Mouse (Mus musculus) MN1 (cell line): ENCODE measurements at regions not wholly inside any gene's neighbourhood (a gene's known extent, or its start where the extent isn't known, plus 50 kb on each side); places are given as distances from the start of the nearest gene placed in this dataset.
A peak's percentile ranks its signal among the peaks of the same experiment; 100 is the strongest.

Experiments
- DNase-seq: peaks from one replicate; pipeline ENCODE4 v3.0.0-alpha.2; 2016; ENCODE audit warnings: low spot score

GRCm38 (mm10) chr1:127152840-127153239 lies 52.0 kb upstream of the Mgat5 start:
- no peak for DNase-seq

DNA sequence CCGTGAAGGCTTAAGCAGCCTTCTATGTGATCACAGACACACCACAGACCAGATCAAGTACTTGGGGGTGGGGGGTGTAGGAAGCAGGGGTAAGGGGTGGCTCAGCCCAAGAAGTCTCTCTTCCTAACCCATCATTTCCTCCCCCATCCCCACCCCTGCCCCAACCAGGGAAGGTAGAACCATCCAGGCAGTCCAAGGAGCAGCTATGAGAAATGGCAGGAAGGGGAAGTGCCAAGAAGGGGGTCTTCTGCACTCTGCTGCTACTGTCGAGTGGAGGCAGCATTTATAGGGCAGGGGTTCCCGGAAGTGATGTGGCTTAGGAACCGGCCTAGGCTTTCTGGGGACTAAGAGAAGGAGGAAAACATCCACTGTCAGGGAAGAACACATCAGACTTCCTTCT lies 69.3 kb upstream of the Mgat5 start:
- DNase-seq = no peak

GRCm38 (mm10) chr1:127131871-127132270 lies 72.9 kb upstream of the Mgat5 start:
- DNase-seq = no peak

GRCm38 (mm10) chr1:127124862-127125261 lies 80.0 kb upstream of the Mgat5 start:
- no peak for DNase-seq

GRCm38 (mm10) chr1:127118019-127118418 lies 86.8 kb upstream of the Mgat5 start:
- no peak for DNase-seq

GRCm38 (mm10) chr1:127107485-127107884 lies 97.3 kb upstream of the Mgat5 start:
- DNase-seq = peak; percentile 81

DNA sequence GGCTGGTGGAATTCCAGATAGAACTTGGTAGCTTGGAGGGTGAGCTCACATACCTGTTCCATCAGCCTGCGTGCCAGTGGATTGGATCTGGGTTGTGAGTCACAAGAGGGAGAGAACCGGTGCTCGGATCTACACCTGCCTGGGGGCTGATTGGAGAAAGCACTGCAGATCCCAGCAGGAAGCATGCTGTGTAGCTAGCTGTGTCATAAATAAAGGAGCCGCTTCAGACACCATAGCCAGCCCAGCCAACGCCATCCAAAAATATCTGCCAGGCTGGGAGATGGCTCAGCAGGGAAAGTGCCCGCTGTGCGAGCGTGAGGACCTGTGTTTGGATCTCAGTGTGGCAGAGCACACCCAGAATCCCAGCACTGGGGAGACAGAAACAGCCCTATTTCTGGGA lies 99.0 kb upstream of the Mgat5 start:
- DNase-seq = no peak

DNA sequence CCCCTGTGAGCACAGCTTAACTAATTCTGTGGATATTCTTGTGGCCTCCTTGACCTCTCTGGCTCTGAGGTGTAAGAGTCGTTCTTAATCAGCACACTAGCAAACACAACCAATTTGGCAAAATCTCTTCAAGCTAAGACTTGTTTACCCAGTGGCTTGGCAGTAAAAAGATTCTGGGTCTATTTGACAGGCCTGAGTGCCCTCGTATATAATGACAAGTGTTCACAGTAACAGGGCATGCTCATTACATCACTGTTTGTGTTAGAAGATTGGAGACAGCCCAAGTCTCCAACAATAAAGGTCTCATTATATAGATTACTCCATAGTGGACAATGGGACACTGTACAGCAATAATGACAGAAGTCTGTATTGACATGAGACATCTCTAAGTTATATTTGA lies 101.2 kb upstream of the Mgat5 start:
- no peak for DNase-seq

DNA sequence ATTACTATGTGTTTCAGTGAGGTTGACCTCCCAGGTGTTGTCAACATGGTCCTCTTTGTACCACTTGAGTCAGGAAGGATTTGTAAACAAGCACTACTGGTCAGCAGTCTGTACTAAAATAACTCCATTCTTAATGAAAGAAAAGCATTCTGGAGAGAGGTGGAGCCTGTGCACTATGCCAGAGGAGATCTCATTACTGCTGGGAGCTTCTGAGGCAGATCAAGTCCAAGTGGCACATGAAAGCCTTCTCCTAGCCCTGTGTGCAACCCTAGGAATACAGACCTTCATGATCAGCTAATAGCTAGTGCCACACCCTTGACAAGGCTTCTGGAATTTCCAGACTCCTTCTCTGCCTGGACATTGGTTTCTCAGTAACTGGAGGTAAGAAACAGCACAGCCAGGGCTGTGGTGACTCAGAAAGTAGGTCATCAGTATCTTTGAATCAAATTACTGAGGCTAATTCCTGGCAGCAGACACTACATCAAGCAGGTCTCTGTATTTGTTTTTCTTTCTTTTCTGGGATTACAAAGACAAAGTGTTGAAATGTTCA lies 105.9 kb upstream of the Mgat5 start:
- peak; percentile 85 for DNase-seq

GRCm38 (mm10) chr1:127087616-127088015 lies 117.2 kb upstream of the Mgat5 start:
- no peak for DNase-seq

DNA sequence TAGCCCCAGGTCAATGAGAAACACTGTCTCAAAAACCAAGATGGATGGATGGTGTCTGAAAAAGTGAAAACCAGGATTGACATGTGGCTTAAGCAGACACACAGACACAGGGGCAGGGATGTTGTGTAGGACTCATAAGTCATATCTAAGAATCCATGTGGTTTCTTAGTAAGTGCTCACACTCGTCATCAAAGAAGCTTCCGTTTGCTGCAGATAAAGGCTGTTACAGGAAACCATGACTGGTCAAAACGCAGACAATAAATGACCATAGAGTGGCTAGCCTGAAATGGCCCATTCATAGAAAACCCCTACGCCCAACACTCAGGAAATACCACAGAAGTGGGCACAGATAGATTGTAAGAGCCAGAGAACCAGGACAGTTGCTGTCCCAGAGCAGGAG lies 118.8 kb upstream of the Mgat5 start:
- DNase-seq = no peak

GRCm38 (mm10) chr1:127083761-127084308 lies 121.0 kb upstream of the Mgat5 start:
- DNase-seq = no peak

GRCm38 (mm10) chr1:127079012-127079411 lies 125.8 kb upstream of the Mgat5 start:
- peak; percentile 62 for DNase-seq

DNA sequence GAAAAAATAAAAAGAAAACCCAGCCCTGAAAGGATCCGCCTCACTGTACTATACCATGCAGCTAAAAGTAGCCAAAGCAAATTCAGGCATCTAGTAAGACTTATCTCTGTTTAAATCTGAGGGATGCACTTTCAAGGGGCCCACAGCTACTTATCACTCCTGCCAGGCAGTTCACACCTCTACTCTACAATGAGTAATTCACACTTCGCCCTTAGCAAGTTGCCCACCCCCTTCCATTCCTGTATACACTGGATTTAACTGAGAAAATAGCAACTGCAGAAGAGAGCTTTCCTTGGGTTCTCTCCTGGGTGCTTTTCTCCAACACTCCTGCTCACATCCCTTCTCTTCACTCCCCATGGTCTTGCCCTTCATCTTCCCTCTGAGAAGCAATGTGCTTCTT lies 142.4 kb upstream of the Mgat5 start:
- DNase-seq = no peak

DNA sequence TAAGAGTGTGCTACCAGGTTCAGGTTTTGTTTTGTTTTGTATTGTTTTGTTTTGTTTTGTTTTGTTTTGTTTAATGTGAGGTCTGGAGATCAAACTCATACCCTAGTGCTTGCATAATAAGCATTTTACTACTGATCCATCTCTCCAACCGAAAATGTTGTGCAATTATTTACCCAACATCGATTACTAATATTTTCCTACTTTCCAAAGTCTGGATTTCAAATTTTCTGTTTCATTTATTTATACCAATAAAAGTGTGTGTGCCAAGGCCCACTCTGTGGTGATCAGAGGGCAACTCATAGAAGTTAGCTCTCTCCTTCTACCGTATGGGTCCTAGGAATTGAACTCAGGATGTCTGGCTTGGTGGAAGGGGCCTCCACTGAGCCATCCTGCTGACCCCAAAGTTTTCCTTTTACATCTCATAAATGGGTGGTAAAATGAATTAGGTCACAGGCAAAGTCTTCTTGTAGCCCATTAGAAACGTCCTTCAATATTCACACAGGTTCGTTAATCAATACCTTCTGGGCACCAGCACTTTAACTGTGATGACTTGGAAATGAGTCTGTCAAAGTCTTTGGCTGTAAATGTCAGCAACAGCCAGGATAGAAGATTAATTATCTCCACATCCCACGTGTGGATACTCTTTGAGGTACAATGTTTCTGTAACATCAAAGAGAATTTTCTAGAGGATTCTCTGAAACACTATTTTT lies 158.9 kb upstream of the Mgat5 start:
- DNase-seq = no peak

GRCm38 (mm10) chr1:127034748-127035147 lies 170.1 kb upstream of the Mgat5 start:
- no peak for DNase-seq

DNA sequence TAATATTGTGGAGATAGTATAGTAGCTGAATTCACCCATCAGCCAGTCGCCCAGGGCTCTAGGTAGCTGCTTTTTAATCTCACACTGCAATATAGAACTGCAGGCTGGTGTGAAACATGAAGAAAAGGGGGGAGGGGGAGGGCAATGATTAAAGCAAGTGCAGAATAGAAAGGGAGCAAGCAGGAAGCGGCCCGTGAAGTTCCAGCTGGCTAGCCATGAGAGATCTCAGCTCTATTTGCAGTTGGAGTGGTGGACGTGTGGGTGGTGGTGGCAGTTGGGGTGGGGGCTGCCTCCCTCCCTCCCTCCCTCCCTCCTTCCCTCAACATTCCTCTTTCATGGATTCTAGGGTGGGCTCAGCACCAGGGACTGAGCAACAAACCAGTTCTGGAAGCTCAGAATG lies 173.3 kb upstream of the Mgat5 start:
- DNase-seq = no peak

GRCm38 (mm10) chr1:127028872-127029497 lies 175.8 kb upstream of the Mgat5 start:
- DNase-seq = no peak

DNA sequence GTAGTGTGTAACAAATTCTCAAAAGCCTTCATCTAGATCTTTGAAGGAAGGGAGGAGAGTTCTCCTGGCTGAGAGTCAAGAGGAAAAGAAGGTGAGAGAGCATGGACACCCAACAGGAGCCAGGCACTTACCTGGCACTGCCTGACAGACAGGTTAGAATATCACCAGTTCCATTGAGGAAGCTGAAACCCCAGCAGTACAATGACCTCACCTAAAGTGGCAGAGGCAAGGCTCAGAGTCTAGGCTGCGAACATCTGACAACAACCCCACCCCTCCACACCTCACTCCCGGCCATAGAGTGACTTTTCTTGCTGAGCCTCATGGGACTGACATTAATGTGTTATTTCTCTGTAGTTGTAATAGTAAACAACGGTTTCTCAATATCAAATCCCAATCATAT lies 181.7 kb upstream of the Mgat5 start:
- no peak for DNase-seq

GRCm38 (mm10) chr1:127017698-127018097 lies 187.1 kb upstream of the Nckap5 start:
- DNase-seq = peak; percentile 63

DNA sequence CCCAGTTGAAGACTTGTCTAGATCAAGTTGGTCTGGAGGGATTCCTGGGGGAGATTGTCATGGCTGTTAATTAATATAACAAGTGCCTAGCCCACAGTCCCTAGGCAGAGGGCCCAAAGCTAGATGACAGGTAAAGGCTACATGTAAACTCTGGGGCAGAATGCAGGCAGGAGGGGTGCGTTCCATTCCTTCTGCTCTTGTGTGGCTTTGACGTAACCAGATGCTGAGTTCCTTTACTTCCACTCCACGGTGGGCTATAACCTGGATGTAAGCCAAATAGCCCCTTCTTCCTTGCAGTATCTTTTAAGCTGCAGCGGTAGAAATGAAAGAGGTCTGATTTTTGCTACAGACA lies 185.3 kb upstream of the Nckap5 start:
- no peak for DNase-seq

DNA sequence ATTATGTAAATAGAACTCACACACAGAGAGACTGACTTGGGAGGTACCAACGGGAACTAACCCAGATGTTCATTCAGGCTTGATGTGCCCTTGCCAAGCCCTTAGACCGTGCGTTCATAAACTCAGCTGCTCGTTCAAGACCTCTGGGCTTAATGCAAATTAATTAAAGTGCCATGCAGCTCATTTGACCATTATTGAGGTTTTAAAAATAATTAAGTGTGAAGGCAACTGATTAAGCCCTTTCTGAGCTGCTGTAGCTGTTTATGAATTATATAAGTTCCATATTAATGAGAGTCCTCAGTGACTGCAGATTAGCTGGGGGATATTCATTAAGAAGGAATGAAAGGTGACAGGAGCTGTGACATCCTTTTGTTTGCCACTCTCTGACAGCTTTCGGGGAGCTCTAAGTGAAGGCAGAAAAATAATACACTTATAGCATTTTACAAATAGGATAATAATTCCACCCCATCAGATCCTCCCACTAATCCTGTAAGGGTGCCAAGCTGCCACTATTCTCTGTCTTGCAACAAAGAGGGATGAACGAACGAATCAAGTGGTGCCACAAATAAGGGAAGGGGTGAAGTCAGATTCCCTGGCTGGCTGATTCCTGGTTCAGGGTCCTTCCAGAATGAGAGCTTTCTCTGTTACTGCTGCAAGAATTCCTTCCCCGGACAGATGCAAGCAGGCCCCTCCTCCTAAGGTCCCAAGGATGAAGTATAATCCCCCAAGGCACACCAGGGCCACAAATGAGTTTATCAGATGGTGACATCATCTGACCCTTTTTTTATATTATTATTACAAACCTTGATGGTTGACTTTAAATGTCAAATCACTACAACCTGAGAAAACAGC lies 184.7 kb upstream of the Nckap5 start:
- no peak for DNase-seq

DNA sequence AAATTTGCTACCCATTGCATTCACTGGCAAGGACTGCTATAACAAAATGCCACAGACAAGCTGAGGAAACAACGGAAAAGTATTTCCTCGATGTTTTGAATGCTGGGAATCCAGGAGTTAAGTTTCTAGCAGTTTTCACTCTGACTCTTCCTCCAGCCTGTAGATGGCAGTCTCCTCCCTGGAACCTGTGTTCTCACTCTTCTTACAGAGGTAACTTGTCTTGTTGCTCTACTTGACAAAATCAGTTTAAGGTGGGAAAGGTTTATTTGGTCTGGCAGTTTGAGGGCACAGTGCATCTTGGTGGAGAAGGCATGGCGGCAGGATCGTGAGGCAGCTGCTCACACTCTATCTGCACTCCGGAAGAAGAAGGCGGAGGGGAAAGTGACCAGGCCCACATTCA lies 181.3 kb upstream of the Nckap5 start:
- DNase-seq = peak; percentile 33
